Mouse (Mus musculus) hindbrain, embryonic 11.5 days (tissue): ENCODE results near the gene Il1a. TPM values are rescaled to one million over a fixed set of nuclear protein-coding genes. Genes with fewer than 3 reads are reported as not detected.

ENCODE experiments used
- ATAC-seq: fragments of 200-750 bp; cut with Nextera tagmentation; 2 replicates; pipeline ENCODE4 v1.8.0; 2017; ENCODE audit warnings: mild to moderate bottlenecking, moderate TSS enrichment, moderate library complexity; ENCODE audit not compliant: low FRiP score
- DNase-seq: peaks from one replicate; pipeline ENCODE4 v3.0.0-alpha.2; 2015; ENCODE audit warnings: low spot score
- H3K27ac ChIP-seq: fragments of 300-500 bp; sonication (generic); 2 replicates; pipeline ENCODE4 v1.5.1; 2014; ENCODE audit warnings: mild to moderate bottlenecking, low read depth, low read length
- H3K27me3 ChIP-seq: fragments of 300-500 bp; sonication (generic); 2 replicates; pipeline ENCODE4 v1.6.1; 2014; ENCODE audit warnings: mild to moderate bottlenecking, low read length, moderate library complexity, mixed read lengths; ENCODE audit not compliant: control insufficient read depth, insufficient read depth
- H3K36me3 ChIP-seq: fragments of 300-500 bp; sonication (generic); 2 replicates; pipeline ENCODE4 v1.6.1; 2014; ENCODE audit warnings: mild to moderate bottlenecking, low read length, moderate library complexity, mixed read lengths; ENCODE audit not compliant: control insufficient read depth, insufficient read depth
- H3K4me1 ChIP-seq: fragments of 300-500 bp; sonication (generic); replicated peaks from 2 replicates; pipeline ENCODE4 v1.6.1; 2014; ENCODE audit warnings: low read length, mixed read lengths; ENCODE audit not compliant: control insufficient read depth, insufficient read depth
- H3K4me2 ChIP-seq: fragments of 300-500 bp; sonication (generic); replicated peaks from 2 replicates; pipeline ENCODE4 v1.6.1; 2014; ENCODE audit warnings: mild to moderate bottlenecking, low read depth, low read length
- H3K4me3 ChIP-seq: fragments of 300-500 bp; sonication (generic); 2 replicates; pipeline ENCODE4 v1.5.1; 2014; ENCODE audit warnings: low read depth, low read length
- H3K9ac ChIP-seq: fragments of 300-500 bp; sonication (generic); 2 replicates; pipeline ENCODE4 v1.6.1; 2014; ENCODE audit warnings: low read depth, low read length
- H3K9me3 ChIP-seq: fragments of 300-500 bp; sonication (generic); 2 replicates; pipeline ENCODE4 v1.6.1; 2016; ENCODE audit warnings: low read length; ENCODE audit not compliant: control insufficient read depth
- WGBS: fragments of 180-500 bp; shearing (Covaris S2); extraction: QIAGEN DNeasy Blood & Tissue Kit; methylation state at CpG from one replicate; pipeline ENCODE4 v1.1.7; 2014; 5-methylcytosine and 5-hydroxymethylcytosine counted together
- polyA plus RNA-seq: library from polyadenylated mRNA; unstranded; fragments of >200 nt; fragmentation: Nextera tagmentation; extraction: Ambion mirVana; gene quantifications from 2 replicates; pipeline ENCODE4 v1.2.1, GENCODE M21; 2014

Il1a gene
- 0.17 and 0.22 TPM in 2 replicates for polyA plus RNA-seq

DNA sequence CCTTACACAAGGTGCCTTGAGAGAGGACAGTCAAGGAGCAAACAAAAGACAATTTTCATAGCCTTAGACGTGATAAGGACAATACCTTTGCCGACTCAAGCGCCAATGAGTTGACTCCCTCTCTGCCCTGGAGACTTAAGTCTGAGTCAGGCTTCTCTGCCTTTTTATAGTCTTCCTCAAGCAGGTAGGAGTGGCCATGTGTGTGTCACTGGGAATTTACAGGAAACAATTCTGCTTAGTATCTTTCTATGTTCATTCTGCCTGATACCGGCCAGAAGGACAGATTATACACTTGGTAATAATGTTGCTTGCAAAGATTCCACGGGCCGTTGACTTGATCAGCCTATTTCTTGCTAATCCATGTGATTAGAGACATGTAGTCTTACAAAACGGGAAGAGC lies at the start of gene Il1a:
Gene Il1a, minus strand, starts transcription at position 137 of the 400 bp plus-strand sequence.
- 91% methylated on average over 7 of the region's 7 CpGs for WGBS
- no peak for ATAC-seq
- DNase-seq = no peak

DNA sequence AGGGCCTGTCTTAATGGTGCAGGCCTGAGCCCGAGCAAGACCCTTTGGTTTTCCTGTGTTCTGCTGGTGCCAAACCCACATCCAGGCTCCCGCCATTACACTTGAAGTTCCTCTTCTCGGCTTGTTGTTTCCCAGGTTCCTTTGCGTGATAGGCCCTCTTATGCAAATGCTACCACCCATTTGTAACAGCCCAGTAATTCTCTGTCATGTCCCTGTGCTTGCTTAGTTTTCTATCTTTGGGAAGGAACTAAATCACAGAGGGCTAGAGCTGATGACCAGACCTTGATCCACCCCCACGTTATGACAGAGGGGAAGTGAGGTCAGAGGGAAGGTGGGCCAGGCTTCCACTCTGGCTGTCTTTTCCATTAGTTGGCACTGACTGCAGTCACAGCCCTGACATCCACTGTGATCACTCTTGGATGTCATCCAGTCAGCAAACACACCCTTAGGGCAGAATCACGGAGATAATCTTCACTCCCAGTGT lies 28.4 kb upstream of the Il1a start:
- Histone ChIP-seq H3K4me2 (no peak overlapping the region), H3K9ac (no peak overlapping the region), H3K36me3 (no peaks in the 10 kb centered on the region), H3K4me1 (no peaks in the 10 kb centered on the region), H3K4me3 (no peak overlapping the region), H3K27ac (no peak overlapping the region), H3K9me3 (no peaks in the 10 kb centered on the region), H3K27me3 (no peaks in the 10 kb centered on the region)
- 86% methylated on average over 6 of the region's 6 CpGs for WGBS
- DNase-seq (no peak), ATAC-seq (no peak)

More for the DNA sequence above, at the start of gene Il1a:
- Histone ChIP-seq H3K4me2 (no peak within 1 kb of the TSS), H3K36me3 (no peaks in the 10 kb centered on the region), H3K4me1 (no peaks in the 10 kb centered on the region), H3K27ac (no peak within 1 kb of the TSS), H3K4me3 (no peak within 1 kb of the TSS), H3K9me3 (no peaks in the 10 kb centered on the region), H3K27me3 (no peaks in the 10 kb centered on the region), H3K9ac (no peak within 1 kb of the TSS)

DNA sequence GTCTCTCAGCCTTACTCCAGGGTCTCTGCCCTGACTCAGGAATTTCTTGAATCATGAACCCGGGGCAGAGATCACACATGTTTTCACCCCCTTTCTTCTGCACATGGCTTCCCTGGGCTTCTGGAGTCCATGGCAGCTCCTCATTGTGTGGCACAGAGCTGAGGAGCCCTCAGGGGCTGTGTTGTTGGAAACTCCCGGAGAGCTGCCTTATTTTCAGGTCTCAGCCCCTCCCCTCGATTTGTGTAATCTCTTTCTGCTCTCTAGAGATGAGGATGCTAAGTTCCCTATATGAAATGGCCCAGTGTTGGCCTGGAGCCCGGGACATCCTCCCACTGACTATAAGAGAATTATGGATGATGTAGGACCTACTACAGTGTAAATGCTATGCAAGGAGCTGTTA lies 23.7 kb upstream of the Il1a start:
- 69% methylated on average over 4 of the region's 4 CpGs for WGBS
- Histone ChIP-seq H3K4me2 (no peak overlapping the region), H3K27me3 (no peaks in the 10 kb centered on the region), H3K9me3 (no peaks in the 10 kb centered on the region), H3K9ac (no peak overlapping the region), H3K4me1 (no peaks in the 10 kb centered on the region), H3K27ac (no peak overlapping the region), H3K4me3 (no peak overlapping the region), H3K36me3 (no peaks in the 10 kb centered on the region)
- DNase-seq (no peak), ATAC-seq (no peak)

DNA sequence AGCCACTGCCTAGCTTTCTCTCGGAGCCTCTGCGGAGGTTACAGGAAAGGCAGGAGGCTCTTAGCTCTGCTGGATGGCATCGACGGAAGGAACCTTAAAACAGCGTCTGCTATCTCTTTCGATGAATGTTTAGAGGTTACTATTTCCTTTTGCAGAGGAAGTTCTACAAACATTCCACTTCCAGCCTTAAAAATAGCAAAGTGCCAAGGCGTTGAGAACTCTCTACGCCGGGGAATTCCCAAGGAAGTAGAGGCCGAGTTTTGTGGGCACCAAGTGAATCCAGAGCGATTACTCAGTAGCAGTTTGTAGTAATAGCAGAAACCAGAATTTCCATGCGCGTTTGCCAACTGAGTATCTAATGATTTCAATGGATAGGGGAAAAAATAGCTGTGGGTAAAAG lies 20.8 kb upstream of the Il1a start:
- Histone ChIP-seq H3K9me3 (no peaks in the 10 kb centered on the region), H3K4me1 (no peaks in the 10 kb centered on the region), H3K4me2 (no peak overlapping the region), H3K9ac (no peak overlapping the region), H3K27ac (no peak overlapping the region), H3K36me3 (no peaks in the 10 kb centered on the region), H3K4me3 (no peak overlapping the region), H3K27me3 (no peaks in the 10 kb centered on the region)
- no peak for DNase-seq
- no peak for ATAC-seq
- WGBS = 92% methylated on average over 13 of the region's 13 CpGs

DNA sequence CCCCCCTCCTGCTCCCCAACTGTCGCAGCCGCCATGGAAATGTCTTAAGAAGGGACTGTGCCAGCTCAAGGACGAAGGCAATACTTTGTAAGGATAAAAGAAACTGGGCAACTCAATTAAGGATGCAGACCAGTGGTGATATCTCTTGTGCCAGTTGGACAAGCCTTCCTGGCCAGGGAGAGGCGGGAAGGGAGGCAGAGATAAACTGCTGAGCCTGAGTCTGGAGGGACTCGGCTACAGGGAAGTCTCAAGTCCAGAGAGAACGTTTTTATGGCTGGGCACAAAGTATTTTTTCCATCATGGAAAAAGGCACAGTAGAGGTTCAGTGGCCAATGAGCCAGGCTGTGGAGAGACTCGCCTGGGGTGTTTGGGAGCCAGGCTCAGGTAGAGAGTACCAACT lies 20.3 kb upstream of the Il1a start:
- 68% methylated on average over 7 of the region's 7 CpGs for WGBS
- no peak overlapping the region for H3K27ac ChIP-seq
- H3K4me1 ChIP-seq = no peaks in the 10 kb centered on the region
- DNase-seq (no peak), ATAC-seq (no peak)
- H3K9me3 ChIP-seq = no peaks in the 10 kb centered on the region
- no peak overlapping the region for H3K4me3 ChIP-seq
- H3K9ac ChIP-seq = no peak overlapping the region
- H3K36me3 ChIP-seq = no peaks in the 10 kb centered on the region
- H3K4me2 ChIP-seq = no peak overlapping the region
- H3K27me3 ChIP-seq = no peaks in the 10 kb centered on the region

DNA sequence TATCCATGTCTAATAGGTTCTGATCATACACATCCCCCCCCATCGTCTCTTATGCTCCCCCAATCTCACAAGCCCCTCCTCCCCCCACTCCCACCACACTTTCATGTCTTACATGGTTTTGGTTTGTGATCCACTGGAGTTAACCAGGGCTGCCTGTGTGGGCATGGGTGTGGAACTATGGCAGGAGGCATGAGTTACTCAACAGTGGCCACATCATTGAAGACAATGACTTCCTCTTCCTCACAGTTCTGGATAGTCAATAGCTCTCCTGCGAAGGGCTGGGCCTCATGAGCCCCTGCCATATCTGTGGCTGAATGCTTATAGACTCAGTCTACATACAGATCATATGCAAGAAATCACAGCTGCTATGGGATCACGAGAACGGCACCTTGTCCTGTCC lies 18.5 kb upstream of the Il1a start:
- H3K36me3 ChIP-seq = no peaks in the 10 kb centered on the region
- no peak overlapping the region for H3K9ac ChIP-seq
- H3K4me2 ChIP-seq = no peak overlapping the region
- DNase-seq (no peak), ATAC-seq (no peak)
- no peaks in the 10 kb centered on the region for H3K27me3 ChIP-seq
- no peaks in the 10 kb centered on the region for H3K9me3 ChIP-seq
- no peak overlapping the region for H3K4me3 ChIP-seq
- 79% methylated on average over 4 of the region's 4 CpGs for whole genome bisulfite sequencing
- H3K4me1 ChIP-seq = no peaks in the 10 kb centered on the region
- H3K27ac ChIP-seq = no peak overlapping the region

DNA sequence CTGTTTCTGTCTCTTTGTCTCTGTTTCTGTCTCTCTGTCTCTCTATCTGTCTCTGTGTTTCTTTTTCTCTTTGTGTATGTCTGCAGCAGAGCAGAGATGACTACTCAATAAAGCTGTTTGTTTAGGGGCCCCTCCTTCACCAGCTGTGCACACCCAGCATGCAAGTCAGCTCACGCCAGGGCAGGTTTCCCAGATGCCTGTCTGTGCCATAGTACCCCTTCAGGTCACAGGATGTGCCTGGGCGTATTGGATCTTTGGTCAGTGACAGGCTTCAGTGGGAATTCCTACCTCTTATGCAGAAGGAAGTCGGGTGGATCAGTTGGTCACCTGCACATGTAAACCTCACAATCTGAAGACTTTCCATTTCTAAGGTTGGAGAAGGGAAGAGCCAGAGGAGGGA lies 14.4 kb upstream of the Il1a start:
- 82% methylated on average over 3 of the region's 3 CpGs for WGBS
- H3K36me3 ChIP-seq = no peaks in the 10 kb centered on the region
- no peaks in the 10 kb centered on the region for H3K4me1 ChIP-seq
- no peak overlapping the region for H3K9ac ChIP-seq
- H3K4me3 ChIP-seq = no peak overlapping the region
- no peak overlapping the region for H3K4me2 ChIP-seq
- DNase-seq = no peak
- H3K27ac ChIP-seq = no peak overlapping the region
- H3K27me3 ChIP-seq = no peaks in the 10 kb centered on the region
- ATAC-seq = no peak
- no peaks in the 10 kb centered on the region for H3K9me3 ChIP-seq

DNA sequence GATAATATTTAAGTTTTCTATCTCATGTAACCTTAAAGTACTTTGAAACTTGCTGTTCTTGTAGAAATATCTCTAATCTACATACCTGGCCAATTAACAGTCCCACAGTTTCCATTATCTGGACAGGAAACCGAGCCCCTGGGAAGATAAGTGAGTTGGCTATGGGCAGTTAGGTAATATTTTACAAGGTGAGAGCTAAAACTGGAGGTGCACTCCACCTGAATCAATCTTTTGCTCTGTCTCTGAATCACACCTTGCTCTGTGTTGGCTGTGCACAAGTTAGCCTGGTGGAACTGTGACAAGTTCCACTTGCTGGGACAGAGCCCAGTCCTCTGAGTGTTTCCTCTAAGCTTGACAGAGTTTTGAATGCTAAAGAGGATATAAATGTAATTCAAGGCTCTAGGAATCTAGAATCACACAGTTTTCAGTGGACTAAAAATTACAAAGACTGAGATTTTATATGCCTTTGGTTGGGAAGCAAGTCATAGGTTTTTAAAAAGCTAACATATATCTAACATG lies 12.4 kb upstream of the Il1a start:
- H3K4me3 ChIP-seq = no peak overlapping the region
- ATAC-seq = no peak

DNA sequence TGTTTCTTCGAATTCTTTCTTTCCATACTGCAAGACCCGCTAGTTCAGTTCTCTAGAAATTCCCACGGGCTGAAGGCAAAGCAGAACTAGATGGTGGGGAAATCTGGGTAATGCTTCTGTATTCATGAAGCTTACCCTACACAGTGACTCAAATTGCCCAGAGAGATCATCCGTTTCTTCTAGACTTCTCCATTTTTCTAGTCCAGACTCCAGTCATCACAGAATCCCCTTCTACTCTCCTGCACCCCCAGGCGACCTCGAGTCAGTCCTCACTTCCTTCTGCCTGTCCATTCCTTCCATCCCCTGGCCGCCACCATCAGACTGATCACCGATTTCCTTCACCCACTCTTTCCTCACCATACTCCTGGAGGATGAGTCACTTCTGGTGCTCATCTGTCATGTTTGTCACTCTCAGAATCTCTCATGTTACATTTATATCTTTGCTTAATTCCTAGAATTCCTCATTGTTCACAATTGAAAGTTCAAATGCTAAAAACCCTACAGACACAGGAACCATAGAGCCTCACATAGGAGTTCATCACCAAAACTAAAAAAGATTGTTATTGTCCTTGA lies 10.3 kb upstream of the Il1a start:
- H3K9me3 ChIP-seq = no peaks in the 10 kb centered on the region
- no peak overlapping the region for H3K4me3 ChIP-seq
- 85% methylated on average over 8 of the region's 8 CpGs for WGBS
- no peaks in the 10 kb centered on the region for H3K36me3 ChIP-seq
- H3K27me3 ChIP-seq = no peaks in the 10 kb centered on the region
- H3K27ac ChIP-seq = no peak overlapping the region
- no peaks in the 10 kb centered on the region for H3K4me1 ChIP-seq
- H3K9ac ChIP-seq = no peak overlapping the region
- no peak overlapping the region for H3K4me2 ChIP-seq
- ATAC-seq (no peak), DNase-seq (no peak)

More for the DNA sequence above, 12.4 kb upstream of the Il1a start:
- no peak overlapping the region for H3K9ac ChIP-seq
- DNase-seq = no peak
- no peaks in the 10 kb centered on the region for H3K4me1 ChIP-seq
- no peak overlapping the region for H3K27ac ChIP-seq
- no peaks in the 10 kb centered on the region for H3K27me3 ChIP-seq
- no peaks in the 10 kb centered on the region for H3K9me3 ChIP-seq
- WGBS = 70% methylated on average over 1 of the region's 1 CpGs
- no peak overlapping the region for H3K4me2 ChIP-seq
- no peaks in the 10 kb centered on the region for H3K36me3 ChIP-seq
